Mouse (Mus musculus): ENCODE measurements around the gene Kirrel3.
A peak's percentile ranks its signal among the peaks of the same experiment; 100 is the strongest.

Kirrel3 gene

DNA sequence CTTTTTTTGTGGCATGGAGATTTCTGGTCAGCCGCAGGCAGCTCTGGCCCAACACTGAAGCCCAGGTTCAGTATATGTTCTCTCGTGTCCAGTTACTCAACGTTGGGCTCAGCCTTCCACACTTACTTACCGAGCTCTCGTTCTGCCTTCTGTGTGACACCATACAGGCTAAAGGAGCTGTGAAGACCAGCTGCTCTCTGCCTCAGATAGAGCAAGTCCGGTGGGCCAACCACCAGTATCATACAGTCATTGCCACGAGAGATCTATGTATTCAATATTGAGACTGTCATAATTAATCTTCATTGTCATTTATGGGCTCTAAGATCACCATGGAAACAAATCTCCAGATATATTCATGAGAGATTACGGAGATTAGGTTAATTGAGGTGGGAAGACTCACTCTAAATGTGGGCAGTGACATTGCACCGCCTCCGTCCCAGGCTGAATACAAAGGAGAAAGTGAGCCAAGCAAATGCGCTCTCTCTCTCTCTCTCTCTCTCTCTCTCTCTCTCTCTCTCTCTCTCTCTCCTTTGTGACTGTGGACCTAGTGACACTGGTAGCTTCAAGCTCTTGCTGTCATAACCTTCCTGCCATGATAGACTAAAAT is 339.8 kb downstream of the Kirrel3 start:
- no peak for DNase-seq (ENCODE audit: low spot score)

DNA sequence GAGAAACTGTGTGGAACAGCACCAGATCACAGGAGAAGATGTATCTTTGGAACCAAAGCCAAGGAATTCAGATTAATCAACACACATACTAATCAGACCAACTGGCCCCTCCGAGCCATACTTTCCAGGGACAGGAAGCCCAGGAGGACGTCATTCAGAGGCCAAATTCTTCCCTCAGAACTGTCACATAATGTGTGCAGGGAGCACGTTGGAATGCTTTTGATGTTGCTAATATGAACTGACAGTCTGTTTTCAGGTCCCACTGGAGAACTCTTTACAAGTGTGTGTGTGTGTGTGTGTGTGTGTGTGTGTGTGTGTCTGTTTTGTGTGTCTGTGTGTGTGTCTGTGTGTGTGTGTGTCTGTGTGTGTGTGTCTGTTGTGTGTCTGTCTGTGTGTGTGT is 345.0 kb downstream of the Kirrel3 start:
- no peak for DNase-seq (ENCODE audit: low spot score)

DNA sequence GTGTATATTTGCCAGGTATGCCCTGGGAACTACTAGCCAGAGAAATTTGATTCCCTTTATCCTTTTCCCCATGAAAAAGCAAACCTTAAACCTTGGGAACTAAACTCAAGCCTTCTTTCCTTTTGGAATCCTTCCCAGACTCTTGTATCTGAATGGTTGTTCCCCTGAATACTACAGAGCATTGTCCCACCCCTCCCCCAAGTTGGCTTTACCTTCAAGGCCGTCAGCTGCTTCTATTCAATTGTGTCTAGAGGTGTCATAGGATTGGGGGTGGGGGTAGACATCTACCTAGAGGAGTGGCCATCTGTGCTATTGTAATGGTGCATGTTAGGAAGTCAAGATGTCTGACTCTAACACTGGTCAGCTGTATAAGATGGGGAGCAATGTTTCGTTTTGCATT is 351.1 kb downstream of the Kirrel3 start:
- no peak for DNase-seq (ENCODE audit: low spot score)

DNA sequence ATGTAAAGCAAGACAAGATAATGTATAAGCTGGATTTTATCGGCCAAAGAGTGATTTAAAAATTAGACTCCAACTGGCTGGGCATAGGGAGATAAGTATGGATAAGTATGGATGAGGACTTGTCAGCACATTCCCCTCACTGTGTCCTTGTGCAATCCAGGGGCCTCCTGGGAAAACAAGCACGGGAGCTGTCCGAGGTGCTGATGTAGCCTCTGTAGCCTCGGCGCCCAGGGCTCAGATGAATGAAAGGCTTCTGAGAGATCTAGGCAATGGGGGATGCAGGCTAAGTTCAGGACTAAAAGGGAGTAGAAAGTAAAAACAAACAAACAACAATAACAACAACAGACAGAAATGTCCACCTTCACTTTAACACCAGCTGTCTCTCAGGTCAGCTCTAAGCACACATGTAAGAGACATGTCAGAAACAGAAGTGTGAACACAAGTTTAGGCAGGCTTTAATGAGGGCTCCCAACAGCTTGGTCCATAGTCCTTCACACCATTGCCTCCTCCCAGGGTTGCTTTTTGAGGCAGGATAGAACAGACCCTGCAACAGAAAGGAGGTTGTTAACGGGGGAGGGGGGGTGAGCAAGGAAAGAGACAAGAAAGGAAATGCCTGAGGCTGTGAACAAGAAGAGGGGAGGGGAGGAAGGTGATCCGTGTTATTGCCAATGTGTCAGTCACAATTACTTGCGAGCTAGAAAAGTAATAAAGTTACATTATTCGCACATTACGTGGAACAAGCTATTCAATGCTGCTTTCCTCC is 352.2 kb downstream of the Kirrel3 start:
- peak; percentile 49 for DNase-seq (ENCODE audit: low spot score)

DNA sequence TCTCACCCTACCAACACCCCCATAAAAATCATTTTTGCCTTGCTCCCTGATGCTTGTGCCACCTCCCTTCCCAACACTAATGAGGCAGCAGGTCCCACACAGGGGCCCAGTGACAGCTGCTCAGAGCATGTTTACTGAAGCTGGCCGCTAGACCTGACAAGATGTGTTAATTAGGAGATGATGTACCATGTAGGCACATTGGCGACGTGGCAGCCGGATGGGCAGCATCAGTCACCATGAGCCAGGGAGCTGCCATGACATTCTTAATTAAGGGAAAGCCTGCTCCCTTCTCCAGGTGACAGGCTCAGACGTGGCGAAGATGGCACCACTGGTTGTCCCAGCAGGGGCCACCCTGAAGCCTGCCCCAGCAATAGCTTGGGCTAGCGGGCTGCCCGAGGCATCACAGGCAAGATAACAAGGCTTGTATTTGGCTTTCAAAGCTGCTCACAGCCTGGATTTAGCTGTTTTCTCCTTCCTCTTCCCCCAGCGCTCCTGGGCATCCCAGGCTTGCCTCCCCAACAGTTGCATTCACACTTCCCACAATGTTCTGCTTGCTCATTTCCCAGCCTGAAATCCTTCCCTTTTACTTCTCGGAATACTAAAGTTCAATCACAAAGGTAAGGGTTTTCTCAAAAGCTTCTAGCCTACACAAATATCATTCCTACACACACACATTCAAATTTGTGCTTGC is 357.7 kb downstream of the Kirrel3 start:
- no peak for DNase-seq (ENCODE audit: low spot score)

DNA sequence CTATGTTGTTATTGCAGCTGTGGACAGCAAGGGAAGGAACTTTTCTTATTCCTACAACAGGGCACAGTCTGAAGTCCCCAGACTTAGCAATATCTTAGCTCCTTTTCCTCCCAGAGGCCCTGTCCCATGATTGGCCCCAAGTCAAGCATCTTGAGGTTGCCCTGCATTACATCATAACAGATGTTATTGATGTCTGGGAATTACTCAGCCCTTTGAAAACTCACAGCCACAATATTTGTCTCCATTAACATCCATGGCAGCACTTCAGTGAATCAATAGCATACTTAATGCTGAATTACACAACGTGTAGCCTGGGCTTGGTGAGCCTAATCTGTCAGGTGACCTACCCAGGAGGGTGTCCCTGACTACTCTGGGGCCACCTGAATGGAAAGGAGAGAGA is 360.7 kb downstream of the Kirrel3 start:
- DNase-seq (ENCODE audit: low spot score): no peak

DNA sequence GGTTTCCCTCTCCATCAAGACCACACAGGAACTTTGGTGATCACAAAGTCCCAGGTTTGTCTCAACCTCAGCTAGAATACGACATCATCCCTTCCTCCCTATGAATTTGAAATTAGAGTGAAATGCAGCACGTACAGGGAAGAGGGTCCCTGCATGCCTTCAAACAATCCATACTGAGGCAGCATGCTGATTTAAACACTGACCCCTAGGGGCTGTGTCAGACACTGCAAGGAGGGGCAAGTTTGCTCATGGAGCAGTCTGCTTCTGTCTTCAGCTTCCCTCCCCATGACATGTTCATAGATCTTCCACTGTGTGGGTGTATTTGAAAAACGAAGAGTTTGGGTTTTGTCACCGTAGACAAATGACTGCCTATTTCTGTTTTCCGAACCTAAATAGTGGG is 362.0 kb downstream of the Kirrel3 start:
- DNase-seq (ENCODE audit: low spot score): no peak

DNA sequence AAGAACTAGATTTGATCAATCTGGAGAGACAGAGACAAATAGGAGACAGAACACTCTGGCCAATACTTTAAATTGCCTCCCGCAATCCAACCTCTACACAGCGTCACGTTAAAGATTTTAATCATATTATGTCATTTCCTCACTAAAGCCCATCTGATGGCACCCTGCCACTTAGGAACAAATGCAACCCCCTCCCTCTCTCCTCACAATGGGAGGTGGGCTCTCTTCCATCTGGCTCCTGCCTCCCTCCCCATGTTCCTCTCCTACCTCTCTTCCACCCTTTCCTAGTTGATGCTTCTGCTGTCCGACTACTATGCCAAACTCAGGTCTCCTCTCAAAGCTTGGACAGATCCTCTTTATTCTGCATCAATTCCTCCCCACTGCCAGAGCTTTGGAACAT is 365.4 kb downstream of the Kirrel3 start:
- DNase-seq (ENCODE audit: low spot score): no peak

DNA sequence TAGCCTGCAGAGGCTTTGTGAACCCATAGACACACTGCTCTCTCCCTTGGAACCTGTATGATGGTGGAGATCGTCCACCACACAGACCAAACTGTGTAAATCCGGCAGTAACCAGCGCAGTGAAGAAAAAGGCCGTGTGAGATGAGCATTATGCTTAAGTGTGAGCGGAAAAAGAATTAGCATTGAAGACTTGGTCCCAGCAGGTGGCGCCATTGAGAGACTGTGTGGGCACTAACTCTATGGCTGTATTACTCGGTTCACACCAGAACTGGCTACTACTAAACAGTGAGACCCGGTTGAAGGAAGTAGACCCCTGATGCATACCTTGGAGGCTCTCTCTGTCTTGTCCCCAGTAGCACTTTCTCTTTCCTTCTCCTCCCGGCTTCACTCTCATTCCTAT is 371.9 kb downstream of the Kirrel3 start:
- DNase-seq (ENCODE audit: low spot score): no peak

DNA sequence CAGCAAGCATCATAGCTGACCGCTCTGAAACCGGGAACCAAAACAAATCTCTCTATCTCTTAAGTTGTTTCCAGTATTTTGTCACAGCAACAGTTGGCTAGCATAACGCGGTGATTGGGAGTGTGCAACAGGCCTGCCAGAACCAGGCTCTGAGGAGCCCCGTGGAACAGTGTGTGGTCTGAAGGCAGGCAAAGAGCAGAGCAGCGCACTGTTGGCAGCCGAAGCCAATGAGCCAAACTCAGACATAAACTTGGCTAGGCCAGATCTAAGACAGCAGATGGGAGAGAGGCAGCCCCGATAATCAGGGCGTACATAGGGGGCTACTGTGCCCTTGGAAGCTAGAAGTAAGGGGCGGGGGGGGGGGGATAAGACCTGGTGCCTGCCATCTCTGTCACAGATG is 372.4 kb downstream of the Kirrel3 start:
- DNase-seq (ENCODE audit: low spot score): no peak

DNA sequence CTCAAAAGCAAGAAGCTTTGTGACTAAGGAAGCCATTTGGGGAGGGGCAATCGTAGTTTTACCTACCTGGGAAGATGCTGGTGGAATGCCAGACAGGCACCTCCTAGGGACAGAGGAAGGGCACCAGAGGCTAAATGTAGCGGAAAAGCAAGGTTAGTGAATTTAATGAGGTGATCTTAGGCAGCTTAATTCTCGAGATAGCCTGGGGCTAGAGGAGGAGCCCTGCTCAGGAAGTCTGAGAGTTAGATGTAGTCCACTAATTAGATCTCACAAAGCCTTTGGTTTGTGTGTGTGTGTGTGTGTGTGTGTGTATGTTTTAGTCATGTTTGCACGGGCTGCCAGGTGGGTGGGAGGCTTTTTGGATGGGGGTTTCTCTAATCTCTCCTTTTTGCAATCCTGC is 375.2 kb downstream of the Kirrel3 start:
- DNase-seq (ENCODE audit: low spot score): no peak

DNA sequence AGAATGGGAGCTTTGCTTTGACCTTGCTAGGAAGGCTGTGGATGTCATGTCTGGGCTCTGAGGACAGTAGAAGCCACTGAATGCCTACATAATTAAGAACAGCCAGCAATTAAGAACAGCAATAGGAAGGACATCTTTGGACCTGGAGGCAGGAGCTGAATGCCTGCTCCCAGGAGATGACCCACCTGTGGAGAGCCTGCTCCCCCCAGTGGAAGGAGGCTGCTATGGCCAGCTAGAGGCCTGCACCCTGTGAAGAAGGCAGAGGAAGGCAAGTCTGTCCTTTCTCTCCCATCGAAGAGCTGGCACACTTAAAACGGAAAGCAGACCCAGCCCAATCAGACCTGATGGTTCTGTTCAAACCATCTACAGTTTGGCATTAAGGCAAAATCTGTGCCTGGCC is 376.1 kb downstream of the Kirrel3 start:
- DNase-seq (ENCODE audit: low spot score): no peak

DNA sequence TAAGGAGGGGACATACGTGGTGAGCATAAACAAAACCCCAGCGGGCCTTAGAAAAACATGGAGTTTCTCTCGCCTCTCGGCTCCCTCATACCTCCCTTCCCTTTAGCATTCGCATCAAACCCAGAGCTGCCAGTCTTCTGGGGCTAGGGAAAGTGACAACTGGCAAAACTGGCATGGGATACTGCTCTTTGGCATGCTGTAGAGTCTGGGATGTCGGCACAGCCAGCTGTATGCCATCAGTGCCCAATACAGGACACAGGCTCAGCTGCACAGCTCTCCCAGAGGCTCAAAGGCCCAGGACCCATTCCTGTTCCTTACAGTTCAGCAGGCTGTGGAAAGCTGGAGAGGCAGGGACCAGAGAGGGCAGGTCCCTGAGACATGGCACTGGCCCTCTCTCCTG is 379.9 kb downstream of the Kirrel3 start:
- DNase-seq (ENCODE audit: low spot score): no peak

DNA sequence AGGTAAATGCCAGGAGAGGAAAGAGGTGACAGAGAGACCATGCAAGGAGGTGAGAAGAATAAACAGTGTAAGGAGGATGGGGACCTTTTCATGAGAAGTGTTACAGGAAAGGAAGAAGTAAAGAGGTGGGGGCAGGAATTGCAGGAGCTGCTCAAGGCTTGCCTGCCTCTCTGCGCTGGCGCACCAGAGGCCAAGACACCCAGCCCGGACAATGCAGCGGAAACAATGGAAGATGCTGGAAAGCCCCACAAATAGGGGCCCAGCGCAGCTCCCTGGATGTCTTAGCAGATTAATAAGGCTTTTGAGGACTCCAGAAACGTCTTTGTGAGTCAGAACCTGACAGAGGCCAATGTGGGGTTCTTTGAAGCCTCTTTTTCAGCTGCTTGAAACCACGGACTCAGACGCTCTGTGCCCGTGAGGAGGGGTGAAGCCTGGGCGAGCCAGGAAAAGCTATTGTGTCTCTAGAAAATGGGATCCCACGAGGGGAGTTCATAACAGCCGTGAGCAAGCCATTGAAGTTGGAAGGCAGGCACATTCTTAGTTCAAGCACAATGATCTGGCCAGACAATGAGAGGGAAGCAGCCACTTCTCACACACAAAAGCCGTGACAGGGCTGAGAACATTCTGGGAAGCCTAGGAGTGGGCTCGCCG is 385.7 kb downstream of the Kirrel3 start:
- no peak for DNase-seq (ENCODE audit: low spot score)

DNA sequence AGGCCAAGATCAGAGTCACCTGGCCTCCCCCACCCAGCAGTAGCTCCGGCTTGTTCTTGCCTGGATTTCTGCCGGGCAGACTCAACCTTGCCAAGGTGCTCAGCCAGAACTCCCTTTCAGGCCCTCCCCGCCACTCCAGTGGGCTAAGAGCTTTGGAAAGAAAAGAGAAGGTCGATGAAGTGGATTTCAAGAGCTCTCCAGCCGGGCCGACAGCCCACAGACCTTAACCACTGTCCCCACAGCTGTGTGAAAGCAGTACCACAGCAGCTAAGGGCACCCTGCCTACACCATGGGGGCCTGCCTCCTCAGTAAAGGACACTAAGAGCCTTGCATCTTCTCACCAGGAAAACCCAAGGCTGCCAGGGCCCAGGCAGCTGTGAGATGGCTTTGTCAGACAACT is 389.5 kb downstream of the Kirrel3 start:
- DNase-seq (ENCODE audit: low spot score): no peak

DNA sequence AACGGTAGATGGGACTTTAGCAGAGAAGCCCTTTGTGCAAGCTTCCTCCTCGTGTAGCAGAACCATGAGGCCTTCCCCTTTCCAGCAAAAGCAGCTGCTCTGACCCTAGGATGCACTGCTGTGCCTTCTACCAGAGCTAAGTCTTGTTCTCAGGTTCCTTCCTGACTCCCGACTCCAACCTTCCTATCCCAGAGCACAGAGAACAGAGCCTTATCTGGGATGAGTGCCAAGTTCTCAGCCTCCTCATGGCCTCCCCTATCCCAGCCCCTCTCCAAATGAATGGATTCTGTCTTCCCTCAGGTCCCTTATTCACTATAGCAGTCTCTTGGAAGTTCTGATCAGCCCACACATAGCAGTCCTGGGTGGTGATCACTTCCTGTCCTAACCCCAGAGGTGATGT is 391.5 kb downstream of the Kirrel3 start:
- DNase-seq (ENCODE audit: low spot score): no peak

DNA sequence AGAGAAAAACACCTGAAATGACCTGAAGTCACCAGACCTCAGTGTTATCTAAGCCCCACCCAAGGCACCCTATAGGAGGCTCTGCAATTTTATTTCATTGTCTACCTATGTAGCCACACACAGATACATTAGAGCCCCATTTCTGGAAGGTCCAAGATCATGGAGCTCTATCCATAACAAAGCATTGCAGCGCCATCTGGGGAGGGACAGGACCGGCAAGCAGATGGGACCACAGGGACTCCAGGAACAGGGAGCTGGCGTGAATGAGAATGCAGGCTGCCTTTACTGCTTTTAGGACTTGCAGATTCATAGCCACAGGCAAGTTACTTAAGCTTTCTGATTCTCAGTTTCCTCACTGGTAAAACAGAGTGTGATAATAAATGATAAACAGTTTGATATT is 392.1 kb downstream of the Kirrel3 start:
- no peak for DNase-seq (ENCODE audit: low spot score)

DNA sequence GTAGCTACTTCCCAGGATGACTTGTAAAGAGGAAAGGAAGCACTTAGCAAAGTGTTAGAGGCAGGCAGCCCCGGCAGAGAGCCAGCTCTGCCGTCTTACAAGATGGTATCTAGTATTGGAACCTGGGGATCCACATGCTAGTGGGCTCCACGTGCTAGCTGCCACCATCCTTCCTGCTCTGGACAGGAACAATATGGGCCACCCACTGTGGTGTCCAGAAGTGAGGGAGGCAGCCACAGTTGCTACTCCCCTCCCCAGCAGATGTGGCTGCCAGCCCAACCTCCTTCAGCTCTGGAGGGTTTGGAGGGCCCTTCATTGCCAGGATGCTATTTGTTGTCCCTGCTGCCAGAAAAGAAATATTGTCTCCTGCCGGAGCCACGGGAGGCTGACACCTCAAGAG is 396.1 kb downstream of the Kirrel3 start:
- DNase-seq (ENCODE audit: low spot score): no peak

DNA sequence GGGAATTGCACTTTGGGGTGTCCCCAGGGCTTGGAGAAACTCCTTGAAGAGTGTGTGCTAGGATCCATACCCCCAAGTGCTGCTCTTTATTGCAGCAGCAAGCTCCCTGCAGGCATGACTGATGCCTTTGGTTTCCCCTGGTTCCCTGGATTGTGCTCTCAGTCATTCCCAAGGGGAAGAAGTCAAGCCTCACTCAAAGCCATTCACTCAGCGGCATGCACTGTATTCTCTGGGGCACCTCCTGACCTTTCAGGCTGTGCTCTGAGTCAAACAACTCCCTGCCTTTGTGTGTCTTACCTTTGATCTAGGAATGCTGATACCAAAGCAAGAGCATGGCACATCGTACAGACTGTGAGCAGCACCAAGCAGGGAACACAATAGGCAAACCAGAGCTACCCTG is 396.5 kb downstream of the Kirrel3 start:
- no peak for DNase-seq (ENCODE audit: low spot score)

DNA sequence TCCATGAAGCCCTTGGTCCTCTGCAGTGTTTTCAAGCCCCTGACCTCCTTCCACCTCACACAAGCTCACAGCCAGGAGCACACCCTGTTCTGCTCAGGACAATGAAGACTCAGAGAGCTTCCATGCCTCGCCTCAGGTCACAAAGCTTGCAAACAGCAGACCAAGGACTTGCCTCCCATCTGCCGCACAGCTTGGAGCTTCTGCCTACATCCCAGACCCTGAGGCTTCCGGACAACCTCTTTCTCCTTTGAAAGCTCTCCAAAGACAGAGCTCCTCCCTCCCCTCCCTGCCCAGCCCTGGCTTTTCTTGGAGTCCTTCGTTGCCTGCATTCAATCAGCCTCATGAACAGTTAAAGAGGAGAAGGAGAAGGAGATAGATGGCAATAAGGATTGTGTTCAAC is 397.4 kb downstream of the Kirrel3 start:
- DNase-seq (ENCODE audit: low spot score): no peak

DNA sequence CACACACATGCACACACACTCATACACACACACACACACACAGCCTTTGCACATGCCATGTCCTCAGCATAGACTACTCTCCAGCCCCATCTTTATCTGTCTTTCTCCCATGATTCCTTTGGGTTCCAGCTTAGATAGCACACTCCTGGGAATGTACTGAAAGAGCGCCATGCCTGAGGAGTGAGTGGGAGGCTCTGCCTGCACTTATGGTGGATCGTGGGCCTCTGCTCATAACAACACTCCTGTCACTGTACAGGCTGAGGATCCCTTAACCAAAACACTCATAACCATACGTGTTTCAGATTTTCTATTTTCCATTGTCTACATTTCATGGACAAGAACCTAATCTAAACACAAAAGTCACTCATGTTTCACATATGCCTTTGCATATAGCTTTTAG is 398.6 kb downstream of the Kirrel3 start:
- no peak for DNase-seq (ENCODE audit: low spot score)

DNA sequence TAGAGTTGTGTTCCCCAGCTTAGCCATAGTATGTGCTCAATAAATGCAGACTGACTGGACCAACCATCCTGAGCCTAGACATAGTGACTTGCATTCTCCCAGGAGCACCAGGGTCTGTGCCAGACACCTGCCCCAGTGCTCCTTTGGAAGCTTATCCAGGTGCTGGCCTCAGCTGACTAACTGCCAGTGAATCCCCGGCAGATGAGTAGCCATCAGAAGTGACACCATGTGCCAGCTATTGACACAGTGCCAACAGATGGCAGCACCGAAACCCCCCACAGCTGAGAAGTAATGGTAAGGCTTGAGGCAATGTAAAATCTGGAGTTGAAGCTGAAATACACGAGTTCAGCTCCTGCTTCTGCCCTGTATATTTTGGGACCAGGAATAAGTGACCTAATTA is 399.2 kb downstream of the Kirrel3 start:
- no peak for DNase-seq (ENCODE audit: low spot score)

DNA sequence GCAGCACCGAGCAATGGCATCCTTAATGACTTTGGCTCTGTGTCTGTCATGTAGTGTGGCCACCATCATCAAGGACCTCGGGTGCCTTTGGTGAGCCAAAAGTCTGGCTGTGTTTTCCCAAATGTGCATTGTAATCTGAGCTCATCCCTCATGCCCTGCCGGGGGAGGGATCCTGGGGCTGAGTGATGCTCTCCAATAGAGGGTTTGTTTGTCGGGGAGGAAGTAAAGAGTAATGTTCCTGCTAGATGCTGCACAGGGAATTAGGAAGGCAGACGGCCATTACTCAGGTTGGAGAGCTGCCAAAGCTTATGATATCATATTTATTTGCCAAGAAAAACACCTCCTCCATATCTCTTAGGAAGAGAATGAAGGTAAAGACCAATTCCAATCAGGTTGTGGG is 401.1 kb downstream of the Kirrel3 start:
- no peak for DNase-seq (ENCODE audit: low spot score)
